Mouse (Mus musculus): Measurements from ENCODE around the gene Gabbr2. TPM values are rescaled to one million over a fixed set of nuclear protein-coding genes. Genes with fewer than 3 reads are reported as not detected.
A peak's percentile ranks its signal among the peaks of the same experiment; 100 is the strongest.

Gene Gabbr2
- polyA plus RNA-seq, 1 experiment: not detected

DNA sequence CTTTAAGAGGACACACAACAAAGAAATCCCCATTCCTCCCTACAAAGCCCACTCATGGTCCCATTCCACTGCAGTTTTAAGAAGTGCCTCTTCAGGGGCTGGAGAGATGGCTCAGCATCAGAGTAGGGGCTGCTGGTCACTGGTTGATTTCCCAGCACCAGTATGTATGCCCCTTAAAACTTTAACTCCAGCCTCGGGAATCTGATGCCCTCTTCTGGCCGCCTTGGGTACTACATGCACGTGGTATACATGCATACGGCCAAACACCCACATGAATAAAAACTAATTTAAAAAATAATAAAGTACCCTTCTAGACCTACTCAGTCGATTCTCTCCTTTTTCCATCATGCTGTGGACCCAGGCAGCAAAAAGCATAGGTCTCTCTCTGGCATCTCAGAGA lies 28.9 kb upstream of the Gabbr2 start:
- peaks cover 58% of the 10 kb centered on the region for H3K27me3 ChIP-seq (replicated peaks)
- H3K4me3 ChIP-seq (replicated peaks): no peak overlapping the region
- H3K4me1 ChIP-seq: no peaks in the 10 kb centered on the region; the same call in 1 of the 2 replicates
- no peak for TF ChIP-seq GATA1 (IDR thresholded peaks at IDR 0.05; ENCODE audit: borderline replicate concordance, low read length)
- TF ChIP-seq FLI1 (IDR thresholded peaks at IDR 0.05; ENCODE audit: low read length): no peak
- H3K9me3 ChIP-seq: no peaks in the 10 kb centered on the region
- no peaks in the 10 kb centered on the region for H3K36me3 ChIP-seq (replicated peaks; ENCODE audit: low read length)

GRCm38 (mm10) chr4:47015156-47015555 lies 23.5 kb upstream of the Gabbr2 start:
- H3K4me3 ChIP-seq (replicated peaks): no peak overlapping the region
- no peaks in the 10 kb centered on the region for H3K9me3 ChIP-seq
- peaks cover 54% of the 10 kb centered on the region for H3K27me3 ChIP-seq (replicated peaks)
- H3K4me1 ChIP-seq: peaks cover 15% of the 10 kb centered on the region; the same call in 1 of the 2 replicates
- TF ChIP-seq GATA1 (IDR thresholded peaks at IDR 0.05; ENCODE audit: borderline replicate concordance, low read length) (no peak), FLI1 (IDR thresholded peaks at IDR 0.05; ENCODE audit: low read length) (no peak)
- H3K36me3 ChIP-seq (replicated peaks; ENCODE audit: low read length): no peaks in the 10 kb centered on the region

DNA sequence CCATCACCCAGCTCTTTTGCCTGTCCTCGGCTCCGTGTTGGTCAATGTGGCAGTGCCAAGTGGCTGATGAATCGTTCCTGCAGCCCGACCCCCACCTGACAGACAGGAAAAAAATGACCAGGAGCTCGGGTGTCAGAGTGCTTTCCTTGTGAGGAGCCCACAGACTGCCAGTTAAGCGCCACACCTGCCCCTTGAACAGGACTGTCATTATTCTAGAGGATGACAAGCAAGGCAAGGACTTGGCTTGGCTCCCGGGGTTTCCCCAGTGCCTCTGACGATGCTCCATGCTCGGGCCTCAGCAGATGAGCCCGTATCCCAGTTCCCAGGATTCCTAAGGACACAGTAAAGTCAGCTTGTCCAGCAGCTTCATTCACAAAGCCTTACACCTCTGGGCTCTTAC lies 20.8 kb upstream of the Gabbr2 start:
- Histone ChIP-seq H3K9me3 (no peaks in the 10 kb centered on the region), H3K4me3 (replicated peaks) (no peak overlapping the region), H3K27me3 (replicated peaks) (peaks cover 64% of the 10 kb centered on the region), H3K4me1 (peaks cover 15% of the 10 kb centered on the region; the same call in 1 of the 2 replicates), H3K36me3 (replicated peaks; ENCODE audit: low read length) (no peaks in the 10 kb centered on the region)
- no peak for TF ChIP-seq GATA1 (IDR thresholded peaks at IDR 0.05; ENCODE audit: borderline replicate concordance, low read length)
- no peak for TF ChIP-seq FLI1 (IDR thresholded peaks at IDR 0.05; ENCODE audit: low read length)

- H3K4me3 ChIP-seq (replicated peaks): peak overlapping the region; percentile 75
- peaks cover 15% of the 10 kb centered on the region; the same call in 1 of the 2 replicates for H3K4me1 ChIP-seq
- H3K9me3 ChIP-seq: no peaks in the 10 kb centered on the region
Observed at GRCm38 (mm10) chr4:47010400-47011231, 18.9 kb upstream of the Gabbr2 start.

DNA sequence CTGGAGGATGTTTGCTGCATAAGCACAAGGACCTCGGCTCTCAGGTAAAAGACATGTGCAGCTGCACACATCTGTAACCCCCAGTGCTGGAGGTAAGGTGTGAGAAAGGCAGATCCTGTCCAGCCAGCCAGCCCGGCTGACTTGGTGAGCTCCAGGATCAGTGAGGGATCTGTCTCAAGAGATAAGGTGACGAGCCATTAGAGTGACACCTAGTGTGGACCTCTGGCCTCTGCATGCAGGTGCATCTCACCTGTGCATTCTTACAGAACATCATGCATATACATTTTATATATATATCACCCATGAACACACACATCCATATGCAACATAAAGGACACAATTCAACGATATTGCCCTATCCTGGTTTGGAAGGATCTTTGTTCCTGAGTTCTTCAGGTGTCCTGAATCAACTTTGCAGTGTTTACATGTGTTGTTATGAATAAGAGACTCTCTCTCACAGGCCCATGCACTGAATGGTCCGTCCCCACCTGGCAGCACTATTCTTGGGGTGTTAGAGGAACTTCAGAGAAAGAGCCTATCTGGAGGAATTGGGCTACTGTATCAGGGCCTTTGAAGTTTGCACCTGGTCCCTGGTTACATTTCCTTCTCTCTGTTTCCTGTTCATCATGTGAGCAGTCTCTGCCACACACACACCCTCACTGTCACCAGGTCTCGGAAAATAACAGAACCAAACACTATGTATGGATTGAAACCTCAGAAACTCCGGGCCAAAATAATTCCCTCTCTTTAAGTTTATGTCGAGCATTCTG lies 9.1 kb upstream of the Gabbr2 start:
- Histone ChIP-seq H3K4me3 (replicated peaks) (no peak overlapping the region), H3K36me3 (replicated peaks; ENCODE audit: low read length) (no peaks in the 10 kb centered on the region), H3K9me3 (no peaks in the 10 kb centered on the region), H3K4me1 (no peaks in the 10 kb centered on the region), H3K27me3 (replicated peaks) (peaks cover 46% of the 10 kb centered on the region)
- TF ChIP-seq GATA1 (IDR thresholded peaks at IDR 0.05; ENCODE audit: borderline replicate concordance, low read length) (no peak), FLI1 (IDR thresholded peaks at IDR 0.05; ENCODE audit: low read length) (no peak)

More at GRCm38 (mm10) chr4:47010400-47011231, 18.9 kb upstream of the Gabbr2 start:
- H3K36me3 ChIP-seq (replicated peaks; ENCODE audit: low read length): no peaks in the 10 kb centered on the region
- peaks cover 62% of the 10 kb centered on the region for H3K27me3 ChIP-seq (replicated peaks)
- no peak for TF ChIP-seq GATA1 (IDR thresholded peaks at IDR 0.05; ENCODE audit: borderline replicate concordance, low read length)
- TF ChIP-seq FLI1 (IDR thresholded peaks at IDR 0.05; ENCODE audit: low read length): no peak

DNA sequence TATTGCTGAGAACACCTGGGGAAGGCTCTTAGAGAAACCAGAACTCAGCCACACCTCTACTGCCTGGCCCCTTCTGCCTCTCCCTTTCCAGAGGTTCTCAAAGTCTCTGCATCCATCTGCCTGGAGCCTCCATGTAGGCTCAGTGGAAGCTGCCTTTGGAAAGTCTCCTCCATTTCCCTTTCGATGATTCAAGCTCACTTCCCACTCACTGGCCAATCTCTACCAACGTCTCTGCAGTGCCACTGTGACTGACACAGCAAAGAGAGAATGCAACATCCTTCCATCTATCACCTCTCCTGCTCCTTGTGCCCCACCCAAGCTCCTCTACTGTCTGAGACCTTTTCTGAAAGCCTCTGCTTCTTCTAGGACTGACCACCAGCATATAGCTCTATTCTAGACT lies 6.3 kb upstream of the Gabbr2 start:
- TF ChIP-seq FLI1 (IDR thresholded peaks at IDR 0.05; ENCODE audit: low read length): no peak
- TF ChIP-seq GATA1 (IDR thresholded peaks at IDR 0.05; ENCODE audit: borderline replicate concordance, low read length): no peak
- Histone ChIP-seq H3K9me3 (no peaks in the 10 kb centered on the region), H3K36me3 (replicated peaks; ENCODE audit: low read length) (no peaks in the 10 kb centered on the region), H3K27me3 (replicated peaks) (peaks cover 45% of the 10 kb centered on the region), H3K4me1 (no peaks in the 10 kb centered on the region), H3K4me3 (replicated peaks) (no peak overlapping the region)

GRCm38 (mm10) chr4:46992827-46993473 lies 1.3 kb upstream of the Gabbr2 start:
- H3K27me3 ChIP-seq (replicated peaks): peaks cover 81% of the 10 kb centered on the region
- H3K4me1 ChIP-seq: no peaks in the 10 kb centered on the region
- no peaks in the 10 kb centered on the region for H3K9me3 ChIP-seq
- TF ChIP-seq GATA1 (IDR thresholded peaks at IDR 0.05; ENCODE audit: borderline replicate concordance, low read length): no peak
- no peak for TF ChIP-seq FLI1 (IDR thresholded peaks at IDR 0.05; ENCODE audit: low read length)
- no peak overlapping the region for H3K4me3 ChIP-seq (replicated peaks)
- H3K36me3 ChIP-seq (replicated peaks; ENCODE audit: low read length): no peaks in the 10 kb centered on the region

DNA sequence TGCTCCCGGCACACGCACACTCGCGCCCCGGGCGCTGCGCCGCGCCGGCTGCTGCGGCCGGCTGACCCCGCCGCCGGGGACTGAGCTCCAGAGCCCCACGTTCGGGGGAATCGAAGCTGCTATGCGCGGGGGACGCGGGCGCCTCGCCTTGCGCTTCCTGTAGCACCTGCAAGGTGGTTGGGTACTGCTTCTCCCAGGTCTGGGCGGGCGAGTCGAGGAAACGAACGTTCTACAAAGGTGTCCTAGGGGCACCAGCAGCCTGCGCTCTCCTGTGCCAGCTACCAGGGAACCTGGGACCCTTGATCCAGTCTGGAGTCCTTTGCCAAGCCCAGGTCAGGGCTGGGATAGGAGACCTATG lies 265 bp upstream of the Gabbr2 start:
- TF ChIP-seq FLI1 (IDR thresholded peaks at IDR 0.05; ENCODE audit: low read length) (no peak), GATA1 (IDR thresholded peaks at IDR 0.05; ENCODE audit: borderline replicate concordance, low read length) (no peak)

GRCm38 (mm10) chr4:46990281-46991015 lies 1.2 kb downstream of the Gabbr2 start:
- H3K4me3 ChIP-seq (replicated peaks): no peak overlapping the region
- no peaks in the 10 kb centered on the region for H3K36me3 ChIP-seq (replicated peaks; ENCODE audit: low read length)
- no peak for TF ChIP-seq FLI1 (IDR thresholded peaks at IDR 0.05; ENCODE audit: low read length)
- TF ChIP-seq GATA1 (IDR thresholded peaks at IDR 0.05; ENCODE audit: borderline replicate concordance, low read length): no peak
- no peaks in the 10 kb centered on the region for H3K9me3 ChIP-seq
- H3K27me3 ChIP-seq (replicated peaks): peaks cover 72% of the 10 kb centered on the region
- H3K4me1 ChIP-seq: no peaks in the 10 kb centered on the region

More for the DNA sequence above, 265 bp upstream of the Gabbr2 start:
- Histone ChIP-seq H3K4me3 (replicated peaks) (no peak overlapping the region), H3K36me3 (replicated peaks; ENCODE audit: low read length) (no peaks in the 10 kb centered on the region), H3K9me3 (no peaks in the 10 kb centered on the region), H3K27me3 (replicated peaks) (peaks cover 74% of the 10 kb centered on the region), H3K4me1 (no peaks in the 10 kb centered on the region)

All from megakaryocyte, embryonic 14.5 days (primary cell).